Mouse (Mus musculus) hindbrain, embryonic 15.5 days (tissue): ENCODE measurements around the gene Gm1043. TPM values are rescaled to one million over a fixed set of nuclear protein-coding genes. Genes with fewer than 3 reads are reported as not detected.
A peak's percentile ranks its signal among the peaks of the same experiment; 100 is the strongest.

Experiments used
- ATAC-seq: fragments of 200-750 bp; cut with Nextera tagmentation; 2 replicates; pipeline ENCODE4 v1.8.0; 2017; ENCODE audit warnings: low read depth, moderate number of reproducible peaks, moderate TSS enrichment; ENCODE audit not compliant: low FRiP score
- H3K27ac ChIP-seq: fragments of 300-500 bp; sonication (generic); replicated peaks from 2 replicates; pipeline ENCODE4 v1.5.1; 2015; ENCODE audit warnings: mild to moderate bottlenecking, inconsistent platforms
- H3K27me3 ChIP-seq: fragments of 300-500 bp; sonication (generic); 2 replicates; pipeline ENCODE4 v1.6.1; 2015; ENCODE audit warnings: control low read depth, inconsistent platforms
- H3K36me3 ChIP-seq: fragments of 300-500 bp; sonication (generic); 2 replicates; pipeline ENCODE4 v1.6.1; 2015; ENCODE audit warnings: control low read depth, inconsistent platforms
- H3K4me1 ChIP-seq: fragments of 300-500 bp; sonication (generic); replicated peaks from 2 replicates; pipeline ENCODE4 v1.6.1; 2015; ENCODE audit warnings: control low read depth, inconsistent platforms
- H3K4me2 ChIP-seq: fragments of 300-500 bp; sonication (generic); 2 replicates; pipeline ENCODE4 v1.6.1; 2015; ENCODE audit warnings: moderate library complexity, mild to moderate bottlenecking, inconsistent platforms
- H3K4me3 ChIP-seq: fragments of 300-500 bp; sonication (generic); 2 replicates; pipeline ENCODE4 v1.5.1; 2015; ENCODE audit warnings: mild to moderate bottlenecking, inconsistent platforms
- H3K9ac ChIP-seq: fragments of 300-500 bp; sonication (generic); 2 replicates; pipeline ENCODE4 v1.6.1; 2015; ENCODE audit warnings: inconsistent platforms
- H3K9me3 ChIP-seq: fragments of 300-500 bp; sonication (generic); 2 replicates; pipeline ENCODE4 v1.6.1; 2016; ENCODE audit warnings: control low read depth, inconsistent platforms
- WGBS: fragments of 180-500 bp; shearing (Covaris S2); methylation state at CpG from one replicate; pipeline ENCODE4 v1.1.7; 2015; 5-methylcytosine and 5-hydroxymethylcytosine counted together
- polyA plus RNA-seq: library from polyadenylated mRNA; unstranded; fragments of >200 nt; fragmentation: Nextera tagmentation; extraction: Ambion mirVana; gene quantifications from 2 replicates; pipeline ENCODE4 v1.2.1, GENCODE M21; 2015

Gene Gm1043
- polyA plus RNA-seq, 1 experiment from 2014 or later, result 2.2 TPM

- ATAC-seq, result no peak
- Histone ChIP-seq H3K27me3 (no peaks in the 10 kb centered on the region), H3K4me3 (no peak overlapping the region), H3K36me3 (no peaks in the 10 kb centered on the region), H3K9ac (no peak overlapping the region), H3K4me1 (peaks cover 31% of the 10 kb centered on the region), H3K9me3 (no peaks in the 10 kb centered on the region), H3K4me2 (no peak overlapping the region), H3K27ac (no peak overlapping the region)
- WGBS, result 49% methylated on average over 9 of the region's 9 CpGs
Observed at GRCm38 (mm10) chr5:37050521-37051373, 34.4 kb upstream of the Gm1043 start.

- no peak overlapping the region for H3K27ac ChIP-seq
- no peak for ATAC-seq
- WGBS, result 87% methylated on average over 16 of the region's 16 CpGs
Observed at GRCm38 (mm10) chr5:37051374-37052100, 33.6 kb upstream of the Gm1043 start.

GRCm38 (mm10) chr5:37052846-37053245, 32.3 kb upstream of the Gm1043 start:
- no peaks in the 10 kb centered on the region for H3K9me3 ChIP-seq
- peaks cover 23% of the 10 kb centered on the region for H3K4me1 ChIP-seq
- ATAC-seq, result no peak
- H3K4me3 ChIP-seq, result no peak overlapping the region
- WGBS, result 68% methylated on average over 5 of the region's 5 CpGs
- H3K9ac ChIP-seq, result no peak overlapping the region
- no peaks in the 10 kb centered on the region for H3K36me3 ChIP-seq
- H3K4me2 ChIP-seq, result no peak overlapping the region
- no peaks in the 10 kb centered on the region for H3K27me3 ChIP-seq
- no peak overlapping the region; the same call in 1 of the 2 replicates for H3K27ac ChIP-seq

More at GRCm38 (mm10) chr5:37051374-37052100, 33.6 kb upstream of the Gm1043 start:
- Histone ChIP-seq H3K27me3 (no peaks in the 10 kb centered on the region), H3K4me3 (no peak overlapping the region), H3K4me1 (peaks cover 31% of the 10 kb centered on the region), H3K36me3 (no peaks in the 10 kb centered on the region), H3K9me3 (no peaks in the 10 kb centered on the region), H3K9ac (no peak overlapping the region), H3K4me2 (no peak overlapping the region)

GRCm38 (mm10) chr5:37055789-37056188, 29.4 kb upstream of the Gm1043 start:
- WGBS, result 80% methylated on average over 1 of the region's 1 CpGs
- Histone ChIP-seq H3K4me3 (no peak overlapping the region), H3K36me3 (no peaks in the 10 kb centered on the region), H3K9me3 (no peaks in the 10 kb centered on the region), H3K4me1 (peaks cover 19% of the 10 kb centered on the region), H3K9ac (no peak overlapping the region), H3K4me2 (no peak overlapping the region), H3K27ac (no peak overlapping the region), H3K27me3 (no peaks in the 10 kb centered on the region)
- ATAC-seq, result no peak

- Histone ChIP-seq H3K4me3 (no peak overlapping the region), H3K9me3 (no peaks in the 10 kb centered on the region), H3K9ac (no peak overlapping the region), H3K27ac (no peak overlapping the region), H3K36me3 (no peaks in the 10 kb centered on the region), H3K4me2 (no peak overlapping the region), H3K27me3 (no peaks in the 10 kb centered on the region), H3K4me1 (peaks cover 16% of the 10 kb centered on the region)
- no peak for ATAC-seq
- WGBS, result 67% methylated on average over 3 of the region's 3 CpGs
Observed at GRCm38 (mm10) chr5:37056471-37056870, 28.7 kb upstream of the Gm1043 start.

- Histone ChIP-seq H3K27me3 (no peaks in the 10 kb centered on the region), H3K9me3 (no peaks in the 10 kb centered on the region), H3K4me2 (no peak overlapping the region), H3K27ac (no peak overlapping the region), H3K36me3 (no peaks in the 10 kb centered on the region), H3K4me3 (no peak overlapping the region), H3K4me1 (peaks cover 14% of the 10 kb centered on the region), H3K9ac (no peak overlapping the region)
- WGBS, result 89% methylated on average over 8 of the region's 8 CpGs
- ATAC-seq, result no peak
Observed at GRCm38 (mm10) chr5:37061612-37062011, 23.6 kb upstream of the Gm1043 start.

GRCm38 (mm10) chr5:37064454-37065449, 20.4 kb upstream of the Gm1043 start:
- peak overlapping the region; percentile 32; the same call in 1 of the 2 replicates for H3K27ac ChIP-seq
- no peaks in the 10 kb centered on the region for H3K27me3 ChIP-seq
- no peak overlapping the region for H3K9ac ChIP-seq
- H3K4me3 ChIP-seq, result no peak overlapping the region
- no peaks in the 10 kb centered on the region for H3K9me3 ChIP-seq
- 0 out of 2 replicates have a peak, but pooled peaks have one; percentile 21 for ATAC-seq
- WGBS, result 64% methylated on average over 13 of the region's 13 CpGs
- peaks cover 14% of the 10 kb centered on the region for H3K4me1 ChIP-seq
- H3K4me2 ChIP-seq, result no peak overlapping the region
- H3K36me3 ChIP-seq, result no peaks in the 10 kb centered on the region

DNA sequence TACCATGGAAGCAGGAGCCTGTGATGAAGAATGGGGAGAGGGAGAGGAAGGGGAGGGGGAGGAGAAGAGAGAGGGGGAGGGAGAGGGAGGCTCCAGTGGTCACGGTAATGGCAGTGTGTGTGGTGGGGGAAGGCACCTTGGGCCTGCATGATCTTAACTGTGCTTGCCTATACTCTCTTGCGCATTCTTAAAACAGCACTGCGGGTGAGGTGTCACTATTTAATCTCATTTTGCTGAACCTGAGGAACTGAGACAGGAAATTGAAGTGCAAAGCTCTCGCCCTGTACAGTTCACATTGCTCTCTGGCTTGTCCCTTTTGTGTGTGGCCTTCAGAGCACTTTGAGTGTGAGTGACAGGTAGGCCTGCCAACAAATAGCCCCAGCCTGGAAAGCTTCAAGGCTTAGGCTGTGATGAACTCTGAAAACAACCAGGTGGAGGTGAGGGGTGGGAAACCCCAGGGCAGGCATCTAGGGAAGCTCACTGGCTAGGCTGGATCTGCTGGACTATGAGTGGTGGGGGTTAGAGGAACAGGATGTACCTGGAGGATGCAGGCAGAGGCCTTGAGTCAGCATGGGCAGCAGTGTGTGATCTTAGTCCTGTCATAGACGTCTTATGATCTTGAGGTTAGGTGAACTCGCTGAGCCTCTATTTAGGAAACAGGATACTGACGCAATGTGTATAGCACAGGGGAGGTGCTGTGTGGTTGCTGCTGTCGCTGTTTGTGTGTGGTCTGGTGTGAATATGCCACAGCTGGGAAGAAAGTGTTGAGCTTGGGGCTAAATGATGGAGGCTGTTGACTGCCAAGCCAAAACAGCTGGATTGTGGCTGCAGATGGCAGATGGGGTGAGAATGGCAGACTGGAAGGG, 18.2 kb upstream of the Gm1043 start:
- Histone ChIP-seq H3K27ac (no peak overlapping the region), H3K27me3 (no peaks in the 10 kb centered on the region), H3K4me3 (no peak overlapping the region), H3K4me1 (peaks cover 14% of the 10 kb centered on the region), H3K36me3 (no peaks in the 10 kb centered on the region), H3K9me3 (no peaks in the 10 kb centered on the region), H3K4me2 (no peak overlapping the region), H3K9ac (no peak overlapping the region)
- WGBS, result 71% methylated on average over 8 of the region's 8 CpGs
- no peak for ATAC-seq

DNA sequence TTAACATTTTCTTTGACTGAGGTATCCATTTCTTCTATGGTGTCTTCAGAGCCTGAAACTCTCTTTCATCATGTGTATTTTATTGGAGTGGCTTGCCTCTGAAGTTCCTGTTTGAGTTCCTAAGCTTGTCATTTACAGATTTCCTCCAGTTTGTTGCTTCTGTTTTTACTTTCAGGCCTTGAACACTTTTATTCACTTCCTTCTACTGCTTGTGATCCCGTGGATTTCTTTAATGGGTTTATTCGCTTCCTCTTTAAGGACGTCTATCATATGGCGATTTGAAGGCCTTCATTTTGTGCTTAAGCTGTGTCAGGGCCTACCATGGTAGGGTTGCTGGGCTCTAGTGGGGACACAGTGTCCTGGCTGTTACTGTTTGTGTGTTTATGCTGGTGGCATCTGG, 11.5 kb upstream of the Gm1043 start:
- no peak overlapping the region for H3K4me3 ChIP-seq
- H3K36me3 ChIP-seq, result no peaks in the 10 kb centered on the region
- peaks cover 17% of the 10 kb centered on the region for H3K4me1 ChIP-seq
- WGBS, result 92% methylated on average over 4 of the region's 4 CpGs
- no peaks in the 10 kb centered on the region for H3K9me3 ChIP-seq
- no peak for ATAC-seq
- H3K4me2 ChIP-seq, result no peak overlapping the region
- no peaks in the 10 kb centered on the region for H3K27me3 ChIP-seq
- H3K27ac ChIP-seq, result no peak overlapping the region
- H3K9ac ChIP-seq, result no peak overlapping the region

DNA sequence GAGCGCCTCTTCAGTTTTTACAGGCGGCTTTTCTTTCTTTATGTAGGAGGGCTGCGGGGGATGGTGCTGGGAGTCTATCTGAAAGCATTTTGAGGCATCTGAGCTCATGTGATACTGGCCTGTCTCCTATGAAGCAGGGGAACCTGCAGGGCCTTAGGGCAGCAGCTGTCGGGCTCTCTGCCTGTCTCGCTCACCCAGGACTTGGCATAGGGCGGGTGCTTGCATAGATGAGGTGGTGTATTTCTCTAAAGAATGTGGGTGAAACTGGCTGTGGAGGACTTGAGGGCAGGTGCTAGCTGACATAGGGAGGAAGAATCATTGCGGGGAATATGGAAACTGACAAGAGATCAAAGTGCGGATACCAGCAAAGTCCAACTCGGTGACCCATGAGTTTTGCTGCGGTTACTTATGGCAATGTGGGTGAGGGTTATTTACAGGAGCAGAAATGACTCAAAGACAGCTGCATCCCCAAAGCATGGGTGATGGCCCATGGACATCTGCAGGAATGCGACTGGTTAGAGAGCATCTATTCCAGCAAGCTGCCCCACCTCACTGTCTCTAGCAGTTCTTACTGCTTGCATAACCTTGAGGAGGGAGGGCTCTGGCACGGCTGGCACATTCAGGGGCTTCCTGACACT, 8.4 kb upstream of the Gm1043 start:
- Histone ChIP-seq H3K9me3 (no peaks in the 10 kb centered on the region), H3K9ac (no peak overlapping the region), H3K27ac (peak overlapping the region; percentile 63), H3K4me2 (no peak overlapping the region), H3K4me1 (peaks cover 17% of the 10 kb centered on the region), H3K36me3 (no peaks in the 10 kb centered on the region), H3K4me3 (no peak overlapping the region), H3K27me3 (no peaks in the 10 kb centered on the region)
- WGBS, result 57% methylated on average over 12 of the region's 12 CpGs
- ATAC-seq, result peak; percentile 50; the same call in 1 of the 2 replicates
